Mouse (Mus musculus): ENCODE data around the gene Six5. TPM values are rescaled to one million over a fixed set of nuclear protein-coding genes. Genes with fewer than 3 reads are reported as not detected.

Gene Six5
- polyA plus RNA-seq, 1 experiment: 5.0 TPM

GRCm38 (mm10) chr7:19098811-19099210 lies 4.4 kb downstream of the Six5 start:
- no peak for TF ChIP-seq CTCF (IDR thresholded peaks at IDR 0.05; ENCODE audit: extremely low read depth, insufficient read depth, low read length)
- TF ChIP-seq POLR2A (IDR thresholded peaks at IDR 0.05; ENCODE audit: extremely low read depth, insufficient read depth, low read length): no peak
- no peak overlapping the region for H3K27ac ChIP-seq (ENCODE audit: insufficient read depth, low read length)
- no peak overlapping the region for H3K4me3 ChIP-seq (ENCODE audit: insufficient read depth, low read length)
- H3K4me1 ChIP-seq (ENCODE audit: control insufficient read depth, insufficient read depth, low read length): no peaks in the 10 kb centered on the region

GRCm38 (mm10) chr7:19100290-19100689 lies 5.9 kb downstream of the Six5 start:
- no peaks in the 10 kb centered on the region for H3K4me1 ChIP-seq (ENCODE audit: control insufficient read depth, insufficient read depth, low read length)
- TF ChIP-seq CTCF (IDR thresholded peaks at IDR 0.05; ENCODE audit: extremely low read depth, insufficient read depth, low read length) (no peak), POLR2A (IDR thresholded peaks at IDR 0.05; ENCODE audit: extremely low read depth, insufficient read depth, low read length) (no peak)
- H3K27ac ChIP-seq (ENCODE audit: insufficient read depth, low read length): no peak overlapping the region
- H3K4me3 ChIP-seq (ENCODE audit: insufficient read depth, low read length): no peak overlapping the region

GRCm38 (mm10) chr7:19103741-19104140 lies 9.3 kb downstream of the Six5 start:
- no peak overlapping the region for H3K27ac ChIP-seq (ENCODE audit: insufficient read depth, low read length)
- no peaks in the 10 kb centered on the region; the same call in 1 of the 2 replicates for H3K4me1 ChIP-seq (ENCODE audit: control insufficient read depth, insufficient read depth, low read length)
- H3K4me3 ChIP-seq (ENCODE audit: insufficient read depth, low read length): no peak overlapping the region
- no peak for TF ChIP-seq POLR2A (IDR thresholded peaks at IDR 0.05; ENCODE audit: extremely low read depth, insufficient read depth, low read length)

DNA sequence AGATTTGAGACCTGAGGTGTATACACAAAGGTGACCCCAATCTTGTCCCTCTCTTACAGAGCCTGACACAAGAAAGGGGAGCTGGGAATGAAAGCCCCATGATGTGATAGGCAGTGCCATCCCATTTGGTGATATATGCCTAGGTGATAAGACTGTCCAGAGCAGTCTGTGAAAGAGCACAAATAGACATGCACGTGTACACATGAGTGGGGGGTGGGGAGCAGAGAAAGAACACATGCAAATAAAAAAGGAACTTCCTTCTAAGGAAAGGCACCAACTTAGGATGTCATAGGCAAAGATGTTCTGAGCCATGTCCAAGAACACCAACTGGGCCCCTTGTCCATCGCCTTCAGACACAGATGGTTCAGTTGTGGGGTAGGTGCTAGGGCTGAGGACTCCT lies 10.1 kb downstream of the Six5 start:
- TF ChIP-seq CTCF (IDR thresholded peaks at IDR 0.05; ENCODE audit: extremely low read depth, insufficient read depth, low read length) (no peak), POLR2A (IDR thresholded peaks at IDR 0.05; ENCODE audit: extremely low read depth, insufficient read depth, low read length) (no peak)
- no peaks in the 10 kb centered on the region; the same call in 1 of the 2 replicates for H3K4me1 ChIP-seq (ENCODE audit: control insufficient read depth, insufficient read depth, low read length)
- H3K4me3 ChIP-seq (ENCODE audit: insufficient read depth, low read length): no peak overlapping the region
- no peak overlapping the region for H3K27ac ChIP-seq (ENCODE audit: insufficient read depth, low read length)

- no peak overlapping the region for H3K4me3 ChIP-seq (ENCODE audit: insufficient read depth, low read length)
- no peak overlapping the region for H3K27ac ChIP-seq (ENCODE audit: insufficient read depth, low read length)
- H3K4me1 ChIP-seq (ENCODE audit: control insufficient read depth, insufficient read depth, low read length): no peaks in the 10 kb centered on the region; the same call in 1 of the 2 replicates
- TF ChIP-seq POLR2A (IDR thresholded peaks at IDR 0.05; ENCODE audit: extremely low read depth, insufficient read depth, low read length) (no peak), CTCF (IDR thresholded peaks at IDR 0.05; ENCODE audit: extremely low read depth, insufficient read depth, low read length) (no peak)
These were observed 13.0 kb downstream of the Six5 start for GRCm38 (mm10) chr7:19107436-19107835.

- no peak overlapping the region for H3K4me3 ChIP-seq (ENCODE audit: insufficient read depth, low read length)
- TF ChIP-seq POLR2A (IDR thresholded peaks at IDR 0.05; ENCODE audit: extremely low read depth, insufficient read depth, low read length) (no peak), CTCF (IDR thresholded peaks at IDR 0.05; ENCODE audit: extremely low read depth, insufficient read depth, low read length) (no peak)
- no peaks in the 10 kb centered on the region; the same call in 1 of the 2 replicates for H3K4me1 ChIP-seq (ENCODE audit: control insufficient read depth, insufficient read depth, low read length)
- no peak overlapping the region for H3K27ac ChIP-seq (ENCODE audit: insufficient read depth, low read length)
These were observed 15.2 kb downstream of the Six5 start for GRCm38 (mm10) chr7:19109565-19109964.

- TF ChIP-seq POLR2A (IDR thresholded peaks at IDR 0.05; ENCODE audit: extremely low read depth, insufficient read depth, low read length): no peak
- TF ChIP-seq CTCF (IDR thresholded peaks at IDR 0.05; ENCODE audit: extremely low read depth, insufficient read depth, low read length): no peak
- Histone ChIP-seq H3K27ac (ENCODE audit: insufficient read depth, low read length) (no peak within 1 kb of the TSS), H3K4me3 (ENCODE audit: insufficient read depth, low read length) (peak within 1 kb of the TSS; percentile 5; the same call in 1 of the 2 replicates), H3K4me1 (ENCODE audit: control insufficient read depth, insufficient read depth, low read length) (no peaks in the 10 kb centered on the region)
These were observed 23.8 kb downstream of the Six5 start, which contains the start of gene Gm4969 for GRCm38 (mm10) chr7:19118028-19118771. Gm4969 (minus strand) TSS chr7:19118368.

DNA sequence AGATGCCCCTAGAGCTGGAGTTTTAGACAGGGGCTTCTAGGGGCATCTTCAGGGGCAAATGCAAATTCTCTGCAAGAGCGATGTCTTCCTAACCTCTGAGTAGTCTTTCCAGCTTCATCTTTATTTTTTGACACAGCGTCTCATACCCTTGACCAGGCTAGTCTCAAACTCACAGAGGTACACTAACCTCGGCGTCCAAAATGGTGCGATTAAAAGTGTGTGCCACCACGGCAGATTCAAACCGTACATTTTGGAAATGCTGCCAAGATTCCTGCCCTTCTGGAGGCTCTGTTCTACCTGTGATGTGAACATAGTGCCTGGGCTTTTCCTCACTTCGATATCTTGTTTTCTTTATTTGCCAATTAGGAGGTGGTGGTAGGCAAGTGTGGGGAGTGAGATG lies 24.7 kb downstream of the Six5 start:
- no peak overlapping the region for H3K4me3 ChIP-seq (ENCODE audit: insufficient read depth, low read length)
- no peaks in the 10 kb centered on the region for H3K4me1 ChIP-seq (ENCODE audit: control insufficient read depth, insufficient read depth, low read length)
- H3K27ac ChIP-seq (ENCODE audit: insufficient read depth, low read length): no peak overlapping the region
- TF ChIP-seq POLR2A (IDR thresholded peaks at IDR 0.05; ENCODE audit: extremely low read depth, insufficient read depth, low read length): no peak
- TF ChIP-seq CTCF (IDR thresholded peaks at IDR 0.05; ENCODE audit: extremely low read depth, insufficient read depth, low read length): no peak

DNA sequence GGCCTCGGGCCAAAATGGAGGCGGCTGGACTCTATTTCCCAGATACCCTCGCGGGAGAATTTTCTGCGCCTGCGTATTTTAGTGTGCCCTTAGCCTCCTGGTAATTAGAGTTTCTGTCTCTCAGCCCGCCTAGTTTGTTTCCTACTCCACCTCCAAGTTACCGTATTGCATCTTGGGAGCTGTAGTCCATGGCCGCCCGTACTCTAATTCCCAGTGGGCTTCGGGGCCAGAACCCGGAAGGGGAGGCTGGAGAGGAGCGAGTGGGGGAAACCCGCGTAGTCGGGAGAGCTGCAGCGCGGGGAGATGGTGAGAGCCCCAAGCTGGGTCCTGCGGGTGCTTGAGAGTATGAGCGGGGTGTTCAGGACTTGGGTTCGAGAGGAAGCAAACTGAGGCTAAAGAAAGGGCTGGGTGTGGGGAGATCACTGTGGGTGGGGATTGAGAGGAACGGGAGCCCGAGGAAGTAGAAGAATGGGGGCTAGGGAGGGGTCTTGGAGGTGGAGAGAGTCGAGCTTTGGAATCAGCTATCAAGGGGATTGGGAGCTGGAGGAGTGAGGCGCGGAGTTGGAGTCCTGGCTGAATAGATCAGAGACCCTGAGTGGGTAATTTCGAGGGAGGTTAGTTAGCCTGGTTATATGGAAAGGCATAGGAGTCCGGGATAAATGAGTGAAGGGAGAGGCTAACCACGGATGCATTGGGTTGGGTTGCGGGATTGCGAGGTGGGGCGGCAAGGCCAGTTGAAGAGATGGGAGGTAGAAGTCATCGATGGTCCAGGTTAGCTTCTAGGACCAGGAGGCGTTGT lies 25.4 kb downstream of the Six5 start, which contains the start of gene Fbxo46:
Gene Fbxo46, plus strand, starts transcription at position 229 of the 799 bp plus-strand sequence.
- peak within 1 kb of the TSS; percentile 56 for H3K4me3 ChIP-seq (ENCODE audit: insufficient read depth, low read length)
- no peak within 1 kb of the TSS for H3K27ac ChIP-seq (ENCODE audit: insufficient read depth, low read length)
- TF ChIP-seq POLR2A (IDR thresholded peaks at IDR 0.05; ENCODE audit: extremely low read depth, insufficient read depth, low read length) (peak; percentile 88), CTCF (IDR thresholded peaks at IDR 0.05; ENCODE audit: extremely low read depth, insufficient read depth, low read length) (no peak)
- H3K4me1 ChIP-seq (ENCODE audit: control insufficient read depth, insufficient read depth, low read length): no peaks in the 10 kb centered on the region
